Mouse (Mus musculus) hindbrain, postnatal 0 days (tissue): Measurements from ENCODE around the gene Fam83e. TPM values are rescaled to one million over a fixed set of nuclear protein-coding genes. Genes with fewer than 3 reads are reported as not detected.
A peak's percentile ranks its signal among the peaks of the same experiment; 100 is the strongest.

Experiments used
- ATAC-seq: fragments of 200-750 bp; cut with Nextera tagmentation; 2 replicates; pipeline ENCODE4 v1.8.0; 2017; ENCODE audit warnings: mild to moderate bottlenecking, moderate TSS enrichment, moderate library complexity
- DNase-seq: peaks from one replicate; pipeline ENCODE4 v3.0.0-alpha.2; 2015; ENCODE audit warnings: low spot score
- H3K27ac ChIP-seq: fragments of 300-500 bp; sonication (generic); 2 replicates; pipeline ENCODE4 v1.5.1; 2014; ENCODE audit warnings: mild to moderate bottlenecking
- H3K27me3 ChIP-seq: fragments of 300-500 bp; sonication (generic); 2 replicates; pipeline ENCODE4 v1.6.1; 2014; ENCODE audit warnings: low read length, mixed read lengths; ENCODE audit not compliant: insufficient read depth
- H3K36me3 ChIP-seq: fragments of 300-500 bp; sonication (generic); 2 replicates; pipeline ENCODE4 v1.6.1; 2014; ENCODE audit warnings: low read length, mixed read lengths; ENCODE audit not compliant: insufficient read depth
- H3K4me1 ChIP-seq: fragments of 300-500 bp; sonication (generic); 2 replicates; pipeline ENCODE4 v1.6.1; 2014; ENCODE audit warnings: antibody characterized with exemption, low read length, mixed read lengths; ENCODE audit not compliant: insufficient read depth
- H3K4me2 ChIP-seq: fragments of 300-500 bp; sonication (generic); 2 replicates; pipeline ENCODE4 v1.6.1; 2014; ENCODE audit warnings: low read depth, mild to moderate bottlenecking, low read length, moderate library complexity, mixed read lengths
- H3K4me3 ChIP-seq: fragments of 300-500 bp; sonication (generic); 2 replicates; pipeline ENCODE4 v1.5.1; 2014; ENCODE audit warnings: low read length
- H3K9ac ChIP-seq: fragments of 300-500 bp; sonication (generic); replicated peaks from 2 replicates; pipeline ENCODE4 v1.6.1; 2014; ENCODE audit warnings: mild to moderate bottlenecking, low read length, moderate library complexity, mixed read lengths
- H3K9me3 ChIP-seq: fragments of 300-500 bp; sonication (generic); 2 replicates; pipeline ENCODE4 v1.6.1; 2016; ENCODE audit warnings: low read length, mixed read lengths
- CTCF ChIP-seq: IDR thresholded peaks from 2 replicates; pipeline ENCODE4 v1.5.1; 2016; ENCODE audit warnings: antibody characterized with exemption, control low read depth, low read depth
- WGBS: fragments of 180-500 bp; shearing (Covaris S2); extraction: QIAGEN DNeasy Blood & Tissue Kit; methylation state at CpG from one replicate; pipeline ENCODE4 v1.1.7; 2014; 5-methylcytosine and 5-hydroxymethylcytosine counted together
- polyA plus RNA-seq: library from polyadenylated mRNA; unstranded; fragments of >200 nt; fragmentation: Nextera tagmentation; extraction: Ambion mirVana; gene quantifications from 2 replicates; pipeline ENCODE4 v1.2.1, GENCODE M21; 2015
- total RNA-seq: library from RNA; depleted of rRNA; stranded (reverse); fragments of >200 nt; gene quantifications from 2 replicates; pipeline ENCODE4 v1.2.3, GENCODE M21; 2014

The Fam83e gene
- total and polyA plus RNA-seq, 2 experiments from 2014 or later = 0.16 to 0.25 TPM

GRCm38 (mm10) chr7:45713881-45714520 is 7.0 kb upstream of the Fam83e start:
- Histone ChIP-seq H3K36me3 (peaks cover 27% of the 10 kb centered on the region), H3K9me3 (no peaks in the 10 kb centered on the region), H3K27ac (no peak overlapping the region), H3K4me1 (peaks cover 29% of the 10 kb centered on the region), H3K4me2 (peak overlapping the region; percentile 93), H3K27me3 (no peaks in the 10 kb centered on the region), H3K4me3 (peak overlapping the region; percentile 65), H3K9ac (peak overlapping the region; percentile 70; the same call in 1 of the 2 replicates)
- TF ChIP-seq CTCF = no peak
- ATAC-seq (no peak), DNase-seq (no peak)
- 84% methylated on average over 6 of the region's 6 CpGs for WGBS

GRCm38 (mm10) chr7:45714630-45715089 is 6.4 kb upstream of the Fam83e start:
- Histone ChIP-seq H3K27me3 (no peaks in the 10 kb centered on the region), H3K9me3 (no peaks in the 10 kb centered on the region), H3K36me3 (peaks cover 29% of the 10 kb centered on the region), H3K4me3 (peak overlapping the region; percentile 65), H3K27ac (peak overlapping the region; percentile 62; the same call in 1 of the 2 replicates), H3K9ac (peak overlapping the region; percentile 70), H3K4me2 (peak overlapping the region; percentile 93), H3K4me1 (peaks cover 30% of the 10 kb centered on the region)
- TF ChIP-seq CTCF = no peak
- 10% methylated on average over 14 of the region's 14 CpGs for WGBS
- no peak for ATAC-seq
- peak; percentile 6 for DNase-seq

GRCm38 (mm10) chr7:45715090-45715708 is 5.8 kb upstream of the Fam83e start, which contains the start of gene Rpl18:
Rpl18 (plus strand) TSS chr7:45715457.
- no peaks in the 10 kb centered on the region for H3K27me3 ChIP-seq
- peaks cover 34% of the 10 kb centered on the region for H3K36me3 ChIP-seq
- H3K27ac ChIP-seq = peak within 1 kb of the TSS; percentile 69; the same call in 1 of the 2 replicates
- peak within 1 kb of the TSS; percentile 65 for H3K4me3 ChIP-seq
- no peak for TF ChIP-seq CTCF
- H3K4me2 ChIP-seq = peak within 1 kb of the TSS; percentile 93
- ATAC-seq (peak; percentile 95), DNase-seq (peak; percentile 99)
- H3K9ac ChIP-seq = peak within 1 kb of the TSS; percentile 70
- H3K9me3 ChIP-seq = no peaks in the 10 kb centered on the region
- WGBS = 8% methylated on average over 34 of the region's 34 CpGs
- peaks cover 27% of the 10 kb centered on the region for H3K4me1 ChIP-seq

GRCm38 (mm10) chr7:45715741-45716459 is 5.1 kb upstream of the Fam83e start:
- WGBS = 84% methylated on average over 19 of the region's 19 CpGs
- peak overlapping the region; percentile 93 for H3K4me2 ChIP-seq
- no peaks in the 10 kb centered on the region for H3K9me3 ChIP-seq
- no peak for ATAC-seq
- H3K4me1 ChIP-seq = peaks cover 27% of the 10 kb centered on the region
- no peak for TF ChIP-seq CTCF
- peak overlapping the region; percentile 70; the same call in 1 of the 2 replicates for H3K9ac ChIP-seq
- peak overlapping the region; percentile 65 for H3K4me3 ChIP-seq
- no peaks in the 10 kb centered on the region for H3K27me3 ChIP-seq
- DNase-seq = no peak
- H3K36me3 ChIP-seq = peaks cover 36% of the 10 kb centered on the region
- H3K27ac ChIP-seq = peak overlapping the region; percentile 69; the same call in 1 of the 2 replicates

GRCm38 (mm10) chr7:45716460-45716857 is 4.6 kb upstream of the Fam83e start:
- 89% methylated on average over 3 of the region's 3 CpGs for WGBS
- peaks cover 27% of the 10 kb centered on the region for H3K4me1 ChIP-seq
- ATAC-seq (no peak), DNase-seq (no peak)
- peak overlapping the region; percentile 82; the same call in 1 of the 2 replicates for H3K4me3 ChIP-seq
- no peak overlapping the region for H3K27ac ChIP-seq
- peaks cover 38% of the 10 kb centered on the region for H3K36me3 ChIP-seq
- no peak for TF ChIP-seq CTCF
- H3K9ac ChIP-seq = no peak overlapping the region
- no peaks in the 10 kb centered on the region for H3K9me3 ChIP-seq
- H3K4me2 ChIP-seq = peak overlapping the region; percentile 85
- no peaks in the 10 kb centered on the region for H3K27me3 ChIP-seq
